Mouse (Mus musculus) liver, adult (tissue): ENCODE measurements around the gene Rpl26.

ENCODE experiments used
- GATA4 ChIP-seq: IDR thresholded peaks from 2 replicates; pipeline ENCODE4 v1.6.1; 2014; ENCODE audit warnings: mild to moderate bottlenecking, low read length; ENCODE audit not compliant: insufficient replicate concordance

Gene Rpl26

DNA sequence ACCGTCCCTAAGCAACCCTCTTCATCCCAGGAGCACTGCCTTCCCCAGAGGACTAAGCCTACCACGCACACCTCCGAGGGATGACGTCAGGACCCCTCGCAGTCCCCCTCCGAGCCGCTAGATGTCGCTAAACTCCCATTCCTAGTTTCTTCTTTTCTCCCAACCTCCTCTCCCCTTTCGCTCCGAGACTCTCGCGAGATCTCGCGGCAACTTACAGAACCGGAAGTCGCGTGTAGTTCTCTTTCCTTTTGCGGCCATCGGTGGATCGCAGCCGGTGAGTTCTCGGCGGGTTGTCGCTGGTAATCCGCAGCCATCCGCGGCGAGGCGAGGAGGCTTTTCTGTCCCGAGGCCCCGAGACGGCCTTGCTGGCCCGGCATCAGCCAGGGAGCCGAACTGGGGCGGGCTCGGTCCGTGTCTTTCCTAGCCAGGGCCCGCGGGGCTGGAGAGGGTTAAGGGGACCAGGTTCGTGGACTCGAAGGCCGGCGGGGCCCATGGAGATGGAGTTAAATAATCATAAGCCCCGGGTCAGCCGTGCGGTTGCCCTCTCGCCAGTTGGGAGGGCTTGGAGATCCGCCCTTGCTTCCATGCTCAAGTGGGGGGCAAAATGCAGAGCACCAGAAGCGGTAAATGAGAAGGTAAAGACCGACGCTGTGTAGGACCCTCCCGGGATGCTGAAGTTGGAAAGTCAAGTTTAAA lies at the start of gene Rpl26:
TSS of gene Rpl26 (plus strand) at position 233 of the 696 bp plus-strand sequence.
- TF ChIP-seq GATA4: no peak

DNA sequence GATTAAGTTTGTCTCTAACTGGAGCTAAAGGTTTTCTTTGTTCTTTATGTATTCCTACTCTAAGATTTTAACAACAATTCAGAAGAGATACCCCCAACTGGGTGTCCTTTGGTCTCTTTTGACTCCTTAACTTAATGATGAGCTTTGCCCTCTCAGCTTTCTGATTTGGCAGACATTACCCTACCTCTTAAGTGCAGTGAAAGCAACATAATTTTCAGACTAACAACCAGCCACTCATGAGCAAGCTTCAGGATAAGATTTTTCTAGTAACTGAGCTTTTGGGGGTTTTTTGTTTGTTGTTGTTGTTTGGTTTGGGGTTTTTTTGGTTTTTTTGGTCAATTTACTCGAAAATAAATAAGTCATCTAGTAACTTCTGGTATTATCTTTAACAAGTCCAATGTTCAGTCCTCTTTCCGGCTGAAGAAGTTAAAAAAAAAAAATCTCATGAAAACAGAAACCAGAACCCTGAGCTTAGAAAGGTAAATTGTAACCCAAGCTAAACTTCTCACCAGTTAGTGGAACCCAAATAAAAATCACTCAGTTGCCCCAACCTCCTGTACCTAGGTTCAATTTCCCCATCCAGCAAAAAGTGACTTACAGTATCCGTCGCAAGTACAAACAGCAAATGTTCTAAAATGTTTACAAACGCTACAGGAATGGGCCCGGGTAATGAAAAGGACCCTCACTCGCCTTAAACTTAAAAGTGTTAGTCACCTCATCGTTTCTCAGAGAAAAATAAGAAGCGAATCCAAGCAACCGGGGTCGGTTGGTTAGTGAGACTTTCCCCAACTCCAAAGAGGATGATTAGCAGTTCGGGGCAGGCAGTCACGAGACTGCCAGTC lies 49.5 kb upstream of the Rpl26 start:
- no peak for TF ChIP-seq GATA4

DNA sequence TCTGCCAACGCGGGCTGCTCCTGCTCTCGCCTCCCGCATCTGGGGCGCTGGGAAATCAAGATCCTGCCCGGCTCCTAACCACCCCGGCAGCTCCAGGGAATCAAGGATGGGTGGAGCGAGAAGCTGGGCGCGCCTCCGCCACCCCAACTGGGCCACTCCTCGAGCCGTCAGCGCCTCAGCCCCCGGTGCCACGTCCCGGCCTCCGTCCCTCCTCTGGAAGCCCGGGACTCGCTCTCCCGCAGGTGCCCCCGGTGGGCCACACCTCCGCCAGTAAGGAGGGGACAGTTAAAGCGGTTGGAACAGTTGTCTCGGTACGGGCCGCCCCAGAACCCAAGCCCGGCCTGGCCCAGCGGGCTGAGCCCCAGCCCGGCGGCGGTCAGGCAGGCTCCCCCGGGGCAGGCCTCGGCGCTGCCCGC lies 48.9 kb upstream of the Rpl26 start:
- no peak; the same call in 1 of the 2 replicates for TF ChIP-seq GATA4

DNA sequence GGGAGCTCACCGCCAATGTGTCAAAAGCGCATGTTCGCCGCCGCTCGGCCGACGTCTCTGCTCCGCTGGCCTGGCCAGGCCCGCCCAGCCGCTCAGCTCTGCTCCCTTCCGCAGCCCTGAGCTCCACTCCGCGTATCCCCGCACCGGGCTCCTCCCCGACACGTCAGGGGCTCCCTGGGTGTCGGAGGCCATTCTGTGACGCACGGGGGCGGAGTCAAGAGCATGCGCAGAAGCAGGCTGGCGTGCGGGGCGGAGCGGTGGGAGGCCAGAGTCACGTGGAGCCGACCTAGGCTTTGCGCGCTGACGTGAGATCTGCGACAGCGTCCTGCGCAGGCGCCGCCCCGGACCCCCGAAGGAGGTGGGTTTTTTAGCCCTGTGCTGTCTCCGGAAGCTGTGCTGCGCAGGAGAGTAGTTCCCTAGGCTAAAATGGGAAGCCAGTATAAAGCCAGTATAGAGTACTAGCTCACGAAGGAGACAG lies 48.4 kb upstream of the Rpl26 start:
- TF ChIP-seq GATA4: no peak; the same call in 1 of the 2 replicates

DNA sequence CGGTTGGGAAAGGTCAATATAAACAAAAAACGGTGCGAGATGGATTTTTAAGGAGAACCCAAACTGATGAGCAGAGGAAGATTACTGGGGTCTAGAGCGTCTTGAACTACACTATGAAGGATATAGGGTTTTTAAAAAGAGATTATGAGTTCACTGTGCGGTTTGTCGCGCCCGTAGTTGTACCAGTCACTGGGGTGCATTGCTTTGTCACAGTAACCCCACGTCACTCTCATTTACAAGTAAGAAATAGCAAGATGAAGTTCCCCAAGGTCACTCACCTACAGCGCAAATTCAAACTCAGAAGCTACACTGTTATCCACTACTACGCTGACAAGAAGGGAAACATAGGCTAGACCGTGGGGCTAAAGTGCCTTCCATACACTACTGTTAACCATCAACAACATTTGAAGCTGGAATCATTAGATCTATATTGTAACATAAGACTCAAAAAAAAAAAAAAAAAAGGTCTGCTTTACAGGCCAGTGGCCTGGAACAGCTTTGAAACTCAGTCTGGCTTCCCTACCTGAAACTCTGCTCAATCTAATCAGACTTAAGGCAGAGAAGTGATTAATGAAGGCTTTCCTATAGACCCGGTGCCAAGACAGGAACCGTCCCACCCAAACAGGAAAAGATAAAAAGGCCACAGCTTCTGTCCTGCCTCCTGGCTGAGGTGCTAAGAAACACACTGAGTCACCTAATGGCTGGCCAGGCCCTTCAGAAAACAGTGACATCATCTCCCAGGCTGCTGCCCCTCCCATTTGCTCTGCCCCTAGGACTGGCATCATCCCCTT lies 47.6 kb upstream of the Rpl26 start:
- TF ChIP-seq GATA4: peak; percentile 87; the same call in 1 of the 2 replicates

DNA sequence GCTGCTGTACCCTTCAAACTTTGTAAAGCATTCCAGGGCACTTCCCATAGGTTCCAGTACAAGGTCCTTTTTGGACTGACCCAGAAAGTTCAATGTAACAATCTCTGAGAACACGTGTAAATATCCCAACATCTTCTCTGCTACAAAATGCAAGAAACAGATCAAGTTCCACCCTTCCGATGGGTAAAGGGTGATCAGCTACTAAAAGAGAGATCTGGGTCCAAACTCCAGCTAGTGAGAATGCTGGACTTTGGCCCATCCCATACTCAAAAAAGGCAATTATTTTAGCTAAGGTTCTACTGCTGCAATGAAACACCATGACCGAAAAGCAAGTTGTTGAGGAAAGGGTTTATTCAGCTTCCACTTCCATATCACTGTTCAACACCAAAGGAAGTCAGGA lies 46.8 kb upstream of the Rpl26 start:
- no peak for TF ChIP-seq GATA4

DNA sequence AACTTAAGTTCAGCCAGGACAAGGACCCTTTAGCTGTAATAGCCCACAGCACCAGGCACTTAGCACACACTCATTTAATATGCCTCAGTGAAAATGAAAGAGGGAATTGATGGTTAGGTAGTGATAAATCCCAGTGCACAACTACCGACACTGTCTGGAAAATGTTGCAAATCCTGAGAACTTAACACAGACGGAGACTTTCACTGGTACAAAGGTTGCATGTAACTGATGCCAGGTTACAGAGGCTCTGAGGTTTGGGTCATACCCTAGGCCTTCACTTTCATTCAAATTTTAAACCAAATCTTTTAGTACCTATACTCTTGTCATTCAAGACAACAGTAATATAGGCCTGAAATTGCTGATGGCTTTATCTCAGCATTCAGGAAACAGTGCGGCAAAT lies 44.1 kb upstream of the Rpl26 start:
- TF ChIP-seq GATA4: no peak

DNA sequence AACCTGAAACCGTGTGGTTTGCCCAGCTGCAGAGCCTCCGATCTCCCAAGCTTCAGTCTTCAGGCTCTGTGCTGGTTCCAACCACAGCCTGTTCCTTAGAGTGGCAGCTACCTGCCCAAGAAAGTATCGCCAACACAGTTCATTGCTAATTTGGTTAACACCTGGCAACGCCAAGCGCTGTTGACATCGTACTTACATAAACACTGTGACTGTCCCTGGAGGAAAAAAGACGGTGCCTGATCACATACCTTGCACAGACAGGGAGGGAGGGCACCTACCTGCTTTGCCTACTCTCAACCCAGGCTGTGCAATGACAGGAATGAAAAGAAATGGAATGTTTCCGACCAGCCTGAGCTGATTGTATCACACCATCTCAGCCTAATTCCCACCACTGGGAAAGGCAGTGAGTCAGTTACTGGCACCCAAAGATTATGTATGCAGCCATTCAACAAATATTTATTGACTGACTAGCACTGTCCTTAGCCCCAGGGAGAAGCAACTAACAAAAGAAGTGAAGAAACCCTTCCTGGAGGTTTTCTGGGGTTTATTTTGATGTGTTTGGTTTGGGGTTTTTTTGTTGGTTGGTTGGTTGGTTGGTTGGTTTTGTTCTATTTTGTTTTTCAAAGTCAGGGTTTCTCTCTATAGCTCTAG lies 41.3 kb upstream of the Rpl26 start:
- TF ChIP-seq GATA4: no peak

DNA sequence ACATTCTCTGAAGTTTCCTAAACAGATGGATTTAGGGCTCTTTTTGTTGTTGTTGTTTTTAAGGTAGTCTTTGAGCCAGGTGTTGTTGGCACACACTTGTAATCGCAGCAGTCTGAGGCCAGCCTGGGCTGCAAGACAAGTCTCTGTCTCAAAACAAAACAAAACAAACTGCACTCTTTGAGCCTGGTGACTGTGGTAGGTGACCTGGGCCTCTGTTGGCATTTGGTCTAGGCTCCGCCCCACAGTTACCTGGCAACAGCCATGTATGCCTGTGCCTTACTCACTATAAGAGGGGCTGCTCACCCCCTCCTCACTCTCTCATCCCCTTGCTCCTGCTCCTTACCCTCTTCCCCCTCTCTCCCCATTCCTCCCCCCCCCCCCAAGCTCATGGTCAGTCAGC lies 39.1 kb upstream of the Rpl26 start:
- TF ChIP-seq GATA4: no peak

DNA sequence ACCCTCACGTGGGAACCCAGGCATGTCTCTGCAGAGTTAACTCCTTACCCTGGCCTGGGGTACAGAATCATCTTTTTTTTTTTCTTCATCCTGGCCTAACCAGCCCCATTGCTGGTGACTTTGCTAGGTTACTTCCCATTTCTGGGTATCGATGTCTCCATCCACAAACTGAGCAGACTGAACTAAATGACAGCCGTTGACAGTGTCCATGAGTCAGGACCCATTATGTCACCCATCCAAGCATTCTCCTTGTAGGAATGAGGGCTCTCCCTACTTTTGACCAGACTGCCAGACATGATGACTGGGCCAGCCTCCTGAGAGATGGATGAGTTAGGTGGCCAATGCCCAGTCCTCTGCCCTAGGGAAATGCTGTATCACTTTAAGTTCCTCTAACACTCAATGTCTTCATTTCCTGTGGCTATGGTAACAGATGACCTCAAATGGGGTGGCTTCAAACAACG lies 37.7 kb upstream of the Rpl26 start:
- TF ChIP-seq GATA4: no peak

DNA sequence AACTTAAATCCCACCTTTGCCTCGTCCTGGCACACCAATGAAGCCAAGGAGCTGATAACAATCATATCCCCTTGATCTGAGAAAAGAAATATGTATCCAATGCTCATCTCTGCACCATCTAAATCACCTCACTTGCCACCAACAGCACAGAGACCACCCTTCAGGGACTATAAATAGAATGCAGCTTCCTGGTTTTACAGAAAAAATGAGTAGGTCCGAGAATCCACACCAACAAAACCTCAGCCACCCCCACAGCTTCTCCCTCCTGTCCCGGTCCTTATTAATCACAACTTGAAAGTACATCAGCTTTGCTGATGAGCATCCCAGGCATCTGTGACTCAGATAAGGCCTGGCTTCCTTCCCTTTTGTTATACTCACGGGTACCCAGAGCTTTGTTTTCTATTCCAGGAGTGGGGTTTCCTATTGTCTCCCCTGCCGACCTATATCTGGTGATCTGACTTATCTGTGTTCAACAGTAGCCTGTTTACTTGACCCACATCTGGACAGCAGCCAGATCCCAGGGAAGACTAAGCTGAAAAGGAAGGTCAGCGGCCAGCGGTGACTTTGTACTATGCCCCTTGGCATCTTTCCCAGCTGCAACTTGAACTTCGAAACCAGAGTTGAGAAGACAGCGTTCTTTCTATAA lies 36.7 kb upstream of the Rpl26 start:
- TF ChIP-seq GATA4: peak; percentile 99

DNA sequence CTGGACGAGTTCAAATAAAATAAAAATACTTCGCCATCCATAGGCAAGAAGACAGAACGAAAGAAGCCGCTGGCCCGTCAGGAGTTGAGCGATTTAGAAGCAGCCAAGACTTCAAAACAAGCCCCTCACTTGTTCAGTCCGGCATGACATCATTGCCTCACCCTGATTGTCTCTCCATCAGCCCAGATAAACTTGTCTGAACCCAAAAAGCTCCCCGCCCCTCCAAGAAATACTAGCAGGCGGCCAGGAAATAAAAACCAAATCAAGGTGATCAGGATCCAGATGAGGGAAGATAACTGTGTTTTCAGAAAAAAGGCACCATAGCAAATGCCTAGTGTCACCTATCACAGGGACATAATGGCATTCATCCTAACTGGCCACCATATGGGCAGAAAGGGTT lies 30.1 kb upstream of the Rpl26 start:
- no peak for TF ChIP-seq GATA4

DNA sequence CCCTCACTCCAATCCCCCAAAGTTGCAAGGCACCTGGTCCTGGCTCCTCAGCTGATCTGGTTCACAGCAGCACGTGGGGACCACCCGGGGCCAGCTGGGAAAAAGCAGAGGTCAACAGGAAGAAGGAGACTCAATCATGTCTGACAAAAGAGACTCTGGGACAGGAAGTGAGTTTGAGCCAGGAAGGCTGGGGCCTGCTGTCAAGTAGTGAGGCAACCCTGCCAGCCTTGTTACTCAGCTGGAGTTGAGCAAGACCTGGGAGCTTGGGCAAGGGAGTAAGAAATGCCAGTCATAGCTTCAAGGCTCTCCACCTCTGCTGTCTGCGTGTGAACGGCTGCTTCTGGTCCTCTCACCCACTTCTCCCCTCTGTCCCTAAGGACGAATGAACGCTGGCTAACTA lies 29.6 kb upstream of the Rpl26 start, which contains the start of gene Ndel1:
TSS of gene Ndel1 (minus strand) at position 111 of the 400 bp plus-strand sequence.
- no peak; the same call in 1 of the 2 replicates for TF ChIP-seq GATA4

DNA sequence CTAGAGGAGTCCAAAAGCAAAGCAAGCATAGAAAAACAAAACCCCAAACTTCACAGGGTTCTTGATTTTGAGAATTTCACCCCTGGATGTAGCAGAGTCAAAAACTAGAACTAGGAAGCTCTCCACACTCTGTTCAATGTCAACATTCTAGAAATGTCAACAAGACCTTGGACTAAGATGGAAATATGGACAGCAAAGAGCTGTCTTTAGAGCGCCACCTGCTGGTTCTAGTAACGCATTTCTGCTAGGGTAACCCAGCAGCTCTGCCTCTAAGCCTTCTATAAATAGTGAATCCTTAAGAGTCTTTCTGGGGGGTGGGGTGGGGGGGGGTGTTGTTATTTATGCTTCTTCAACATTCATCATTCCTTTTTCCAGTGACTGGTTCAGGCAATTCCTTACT lies 26.5 kb upstream of the Rpl26 start:
- no peak for TF ChIP-seq GATA4
